Mouse (Mus musculus): ENCODE measurements around the gene Nceh1.

- no peak for TF ChIP-seq CTCF (IDR thresholded peaks at IDR 0.05)
- TF ChIP-seq EP300 (IDR thresholded peaks at IDR 0.05) = no peak
Observed at GRCm38 (mm10) chr3:27234976-27235375, 52.2 kb downstream of the Nceh1 start.
